Mouse (Mus musculus) hindbrain, embryonic 15.5 days (tissue): Measurements from ENCODE around the gene E330021D16Rik. TPM values are rescaled to one million over a fixed set of nuclear protein-coding genes. Genes with fewer than 3 reads are reported as not detected.
"Not testable (repeated sequence)": the region's sequence is repeated elsewhere in the genome, so short reads cannot be mapped to it uniquely, and the experiment has no call there.

ENCODE experiments used
- ATAC-seq: fragments of 200-750 bp; cut with Nextera tagmentation; 2 replicates; pipeline ENCODE4 v1.8.0; 2017; ENCODE audit warnings: low read depth, moderate number of reproducible peaks, moderate TSS enrichment; ENCODE audit not compliant: low FRiP score
- H3K27ac ChIP-seq: fragments of 300-500 bp; sonication (generic); replicated peaks from 2 replicates; pipeline ENCODE4 v1.5.1; 2015; ENCODE audit warnings: mild to moderate bottlenecking, inconsistent platforms
- H3K27me3 ChIP-seq: fragments of 300-500 bp; sonication (generic); 2 replicates; pipeline ENCODE4 v1.6.1; 2015; ENCODE audit warnings: control low read depth, inconsistent platforms
- H3K36me3 ChIP-seq: fragments of 300-500 bp; sonication (generic); 2 replicates; pipeline ENCODE4 v1.6.1; 2015; ENCODE audit warnings: control low read depth, inconsistent platforms
- H3K4me1 ChIP-seq: fragments of 300-500 bp; sonication (generic); replicated peaks from 2 replicates; pipeline ENCODE4 v1.6.1; 2015; ENCODE audit warnings: control low read depth, inconsistent platforms
- H3K4me2 ChIP-seq: fragments of 300-500 bp; sonication (generic); 2 replicates; pipeline ENCODE4 v1.6.1; 2015; ENCODE audit warnings: moderate library complexity, mild to moderate bottlenecking, inconsistent platforms
- H3K4me3 ChIP-seq: fragments of 300-500 bp; sonication (generic); 2 replicates; pipeline ENCODE4 v1.5.1; 2015; ENCODE audit warnings: mild to moderate bottlenecking, inconsistent platforms
- H3K9ac ChIP-seq: fragments of 300-500 bp; sonication (generic); 2 replicates; pipeline ENCODE4 v1.6.1; 2015; ENCODE audit warnings: inconsistent platforms
- H3K9me3 ChIP-seq: fragments of 300-500 bp; sonication (generic); 2 replicates; pipeline ENCODE4 v1.6.1; 2016; ENCODE audit warnings: control low read depth, inconsistent platforms
- WGBS: fragments of 180-500 bp; shearing (Covaris S2); methylation state at CpG from one replicate; pipeline ENCODE4 v1.1.7; 2015; 5-methylcytosine and 5-hydroxymethylcytosine counted together
- polyA plus RNA-seq: library from polyadenylated mRNA; unstranded; fragments of >200 nt; fragmentation: Nextera tagmentation; extraction: Ambion mirVana; gene quantifications from 2 replicates; pipeline ENCODE4 v1.2.1, GENCODE M21; 2015

The E330021D16Rik gene
- not detected in 2 replicates for polyA plus RNA-seq

- H3K27me3 ChIP-seq: no peaks in the 10 kb centered on the region
- no peak within 1 kb of the TSS for H3K4me2 ChIP-seq
- no peak for ATAC-seq
- 89% methylated on average over 9 of the region's 9 CpGs for WGBS
- no peaks in the 10 kb centered on the region for H3K9me3 ChIP-seq
- no peak within 1 kb of the TSS for H3K9ac ChIP-seq
- H3K4me3 ChIP-seq: no peak within 1 kb of the TSS
- H3K4me1 ChIP-seq: no peaks in the 10 kb centered on the region
- no peak within 1 kb of the TSS for H3K27ac ChIP-seq
- no peaks in the 10 kb centered on the region for H3K36me3 ChIP-seq
Observed at GRCm38 (mm10) chr6:136415133-136415775, at the start of gene E330021D16Rik. TSS of gene E330021D16Rik (minus strand) at chr6:136415569.

GRCm38 (mm10) chr6:136465021-136465420 lies 49.7 kb upstream of the E330021D16Rik start:
- Histone ChIP-seq H3K9me3 (no peaks in the 10 kb centered on the region), H3K4me2 (no peak overlapping the region), H3K4me1 (peaks cover 19% of the 10 kb centered on the region), H3K36me3 (no peaks in the 10 kb centered on the region), H3K27me3 (no peaks in the 10 kb centered on the region), H3K4me3 (no peak overlapping the region), H3K9ac (no peak overlapping the region), H3K27ac (no peak overlapping the region)
- ATAC-seq: no peak
- 82% methylated on average over 8 of the region's 8 CpGs for WGBS

- 67% methylated on average over 12 of the region's 12 CpGs for WGBS
Observed at GRCm38 (mm10) chr6:136464121-136464621, 48.8 kb upstream of the E330021D16Rik start.

GRCm38 (mm10) chr6:136463491-136463890 lies 48.1 kb upstream of the E330021D16Rik start:
- no peak overlapping the region for H3K4me3 ChIP-seq
- ATAC-seq: no peak
- no peaks in the 10 kb centered on the region for H3K9me3 ChIP-seq
- WGBS: 76% methylated on average over 9 of the region's 9 CpGs
- no peak overlapping the region for H3K9ac ChIP-seq
- no peak overlapping the region for H3K27ac ChIP-seq
- no peak overlapping the region for H3K4me2 ChIP-seq
- peaks cover 7% of the 10 kb centered on the region for H3K4me1 ChIP-seq
- no peaks in the 10 kb centered on the region for H3K27me3 ChIP-seq
- no peaks in the 10 kb centered on the region for H3K36me3 ChIP-seq

More at GRCm38 (mm10) chr6:136464121-136464621, 48.8 kb upstream of the E330021D16Rik start:
- H3K9ac ChIP-seq: no peak overlapping the region
- H3K4me2 ChIP-seq: no peak overlapping the region
- H3K4me3 ChIP-seq: no peak overlapping the region
- ATAC-seq: no peak
- no peaks in the 10 kb centered on the region for H3K9me3 ChIP-seq
- peaks cover 14% of the 10 kb centered on the region for H3K4me1 ChIP-seq
- no peaks in the 10 kb centered on the region for H3K27me3 ChIP-seq
- H3K36me3 ChIP-seq: no peaks in the 10 kb centered on the region
- H3K27ac ChIP-seq: no peak overlapping the region; the same call in 1 of the 2 replicates

GRCm38 (mm10) chr6:136459156-136459555 lies 43.8 kb upstream of the E330021D16Rik start:
- Histone ChIP-seq H3K4me2 (no peak overlapping the region), H3K4me3 (no peak overlapping the region), H3K36me3 (no peaks in the 10 kb centered on the region), H3K27me3 (no peaks in the 10 kb centered on the region), H3K9me3 (no peaks in the 10 kb centered on the region), H3K27ac (no peak overlapping the region), H3K4me1 (no peaks in the 10 kb centered on the region), H3K9ac (no peak overlapping the region)
- no peak for ATAC-seq
- WGBS: 92% methylated on average over 7 of the region's 7 CpGs

- Histone ChIP-seq H3K4me3 (no peak overlapping the region), H3K4me2 (no peak overlapping the region), H3K4me1 (no peaks in the 10 kb centered on the region), H3K9me3 (no peaks in the 10 kb centered on the region), H3K9ac (no peak overlapping the region), H3K36me3 (no peaks in the 10 kb centered on the region), H3K27me3 (no peaks in the 10 kb centered on the region), H3K27ac (no peak overlapping the region)
- 96% methylated on average over 1 of the region's 1 CpGs for WGBS
- no peak for ATAC-seq
Observed at GRCm38 (mm10) chr6:136456302-136456701, 40.9 kb upstream of the E330021D16Rik start.

- H3K27ac ChIP-seq: no peak overlapping the region
- H3K4me1 ChIP-seq: no peaks in the 10 kb centered on the region
- no peaks in the 10 kb centered on the region for H3K36me3 ChIP-seq
- no peaks in the 10 kb centered on the region for H3K27me3 ChIP-seq
- 74% methylated on average over 3 of the region's 3 CpGs for WGBS
- H3K9me3 ChIP-seq: no peaks in the 10 kb centered on the region
- no peak overlapping the region for H3K9ac ChIP-seq
- no peak overlapping the region for H3K4me2 ChIP-seq
- no peak overlapping the region for H3K4me3 ChIP-seq
- ATAC-seq: no peak
Observed at GRCm38 (mm10) chr6:136455696-136456095, 40.3 kb upstream of the E330021D16Rik start.

- H3K36me3 ChIP-seq: no peaks in the 10 kb centered on the region
- H3K4me1 ChIP-seq: no peaks in the 10 kb centered on the region
- 87% methylated on average over 3 of the region's 3 CpGs for WGBS
- ATAC-seq: no peak
- H3K27ac ChIP-seq: no peak overlapping the region
- H3K4me2 ChIP-seq: no peak overlapping the region
- H3K9ac ChIP-seq: no peak overlapping the region
- H3K4me3 ChIP-seq: no peak overlapping the region
- H3K27me3 ChIP-seq: no peaks in the 10 kb centered on the region
- no peaks in the 10 kb centered on the region for H3K9me3 ChIP-seq
Observed at GRCm38 (mm10) chr6:136452623-136453022, 37.3 kb upstream of the E330021D16Rik start.

- no peak overlapping the region for H3K27ac ChIP-seq
- no peak overlapping the region for H3K4me3 ChIP-seq
- 95% methylated on average over 6 of the region's 6 CpGs for WGBS
- no peaks in the 10 kb centered on the region for H3K4me1 ChIP-seq
- no peaks in the 10 kb centered on the region for H3K27me3 ChIP-seq
- H3K4me2 ChIP-seq: no peak overlapping the region
- no peak overlapping the region for H3K9ac ChIP-seq
- no peaks in the 10 kb centered on the region for H3K36me3 ChIP-seq
- no peaks in the 10 kb centered on the region for H3K9me3 ChIP-seq
- no peak for ATAC-seq
Observed at GRCm38 (mm10) chr6:136450863-136451262, 35.5 kb upstream of the E330021D16Rik start.

GRCm38 (mm10) chr6:136449930-136450329 lies 34.6 kb upstream of the E330021D16Rik start:
- Histone ChIP-seq H3K4me1 (no peaks in the 10 kb centered on the region), H3K9ac (no peak overlapping the region), H3K36me3 (no peaks in the 10 kb centered on the region), H3K9me3 (peaks cover 4% of the 10 kb centered on the region), H3K4me3 (no peak overlapping the region), H3K4me2 (no peak overlapping the region), H3K27me3 (no peaks in the 10 kb centered on the region), H3K27ac (no peak overlapping the region)
- ATAC-seq: no peak
- 87% methylated on average over 1 of the region's 1 CpGs for WGBS

GRCm38 (mm10) chr6:136449270-136449692 lies 33.9 kb upstream of the E330021D16Rik start:
- ATAC-seq: no peak
- Histone ChIP-seq H3K4me3 (no peak overlapping the region), H3K4me1 (no peaks in the 10 kb centered on the region), H3K9me3 (peaks cover 10% of the 10 kb centered on the region), H3K4me2 (no peak overlapping the region), H3K36me3 (no peaks in the 10 kb centered on the region), H3K9ac (no peak overlapping the region), H3K27me3 (no peaks in the 10 kb centered on the region), H3K27ac (no peak overlapping the region)
- WGBS: 75% methylated on average over 9 of the region's 9 CpGs

- WGBS: 82% methylated on average over 2 of the region's 2 CpGs
- not testable (repeated sequence) for H3K4me3 ChIP-seq, H3K27me3 ChIP-seq, H3K4me1 ChIP-seq, H3K4me2 ChIP-seq, H3K9me3 ChIP-seq, H3K36me3 ChIP-seq, ATAC-seq, H3K27ac ChIP-seq, H3K9ac ChIP-seq
Observed at GRCm38 (mm10) chr6:136439205-136439604, 23.8 kb upstream of the E330021D16Rik start.

GRCm38 (mm10) chr6:136436151-136436550 lies 20.8 kb upstream of the E330021D16Rik start:
- H3K4me3 ChIP-seq, H3K9me3 ChIP-seq, H3K4me2 ChIP-seq, H3K36me3 ChIP-seq, H3K9ac ChIP-seq, H3K27ac ChIP-seq, H3K4me1 ChIP-seq, ATAC-seq, H3K27me3 ChIP-seq: not testable (repeated sequence)
- 73% methylated on average over 3 of the region's 3 CpGs for WGBS
